Mouse (Mus musculus): ENCODE results near the gene Apip. TPM values are rescaled to one million over a fixed set of nuclear protein-coding genes. Genes with fewer than 3 reads are reported as not detected.
A peak's percentile ranks its signal among the peaks of the same experiment; 100 is the strongest.

Apip gene
- total and polyA plus RNA-seq, 3 experiments, result 34.6 to 39.7 TPM; not detected in 1

DNA sequence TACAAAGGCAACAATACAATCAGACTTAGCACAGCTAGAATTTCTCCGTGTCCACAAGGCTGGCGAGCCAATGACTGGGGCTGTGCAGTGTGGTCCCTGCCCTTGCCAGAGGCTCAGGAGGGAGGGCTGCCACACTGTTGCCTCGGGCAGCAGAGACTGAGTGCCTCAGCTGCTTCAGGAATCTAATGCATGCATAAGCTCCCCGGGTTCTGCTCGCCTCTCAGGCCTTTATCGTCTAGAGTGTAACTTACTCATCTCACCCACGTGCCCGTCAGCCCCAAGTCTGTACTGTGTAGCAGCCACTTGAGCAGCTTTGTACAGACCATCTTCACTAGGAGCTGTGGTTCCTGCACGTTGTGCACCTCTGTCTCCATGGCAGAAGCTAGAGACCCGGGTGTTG is 12.2 kb downstream of the Apip start:
- no peaks in the 10 kb centered on the region for H3K9me3 ChIP-seq (replicated peaks; ENCODE audit: insufficient read depth, low read length)
- DNase-seq (ENCODE audit: low read depth, low spot score), result no peak
- no peaks in the 10 kb centered on the region for H3K27me3 ChIP-seq (ENCODE audit: control insufficient read depth in 1 of 2, insufficient read depth in 2 of 2, low read length in 2 of 2)
- no peaks in the 10 kb centered on the region for H3K36me3 ChIP-seq (ENCODE audit: control insufficient read depth in 1 of 2, insufficient read depth in 2 of 2, low read length in 2 of 2)
- H3K27ac ChIP-seq (ENCODE audit: control insufficient read depth, low read depth, low read length), result no peak overlapping the region
- H3K9ac ChIP-seq (ENCODE audit: control insufficient read depth, low read depth, low read length, poor library complexity, severe bottlenecking), result no peak overlapping the region
- no peak overlapping the region for H3K4me3 ChIP-seq (ENCODE audit: control insufficient read depth in 1 of 2, insufficient read depth in 1 of 2, low read depth in 2 of 2, low read length in 2 of 2)
- H3K79me2 ChIP-seq (ENCODE audit: control insufficient read depth, insufficient read depth, low read length, poor library complexity), result no peaks in the 10 kb centered on the region
- no peak for TF ChIP-seq JUND (IDR thresholded peaks at IDR 0.05; ENCODE audit: low read depth, low read length)
- no peak for TF ChIP-seq EP300 (IDR thresholded peaks at IDR 0.05; ENCODE audit: low read depth in 1 of 2, low read length in 2 of 2)
- TF ChIP-seq BHLHE40 (IDR thresholded peaks at IDR 0.05; ENCODE audit: borderline replicate concordance, low read depth, low read length), result no peak
- TF ChIP-seq SMC3 (IDR thresholded peaks at IDR 0.05; ENCODE audit: low read depth, low read length), result no peak
- TF ChIP-seq SIN3A (IDR thresholded peaks at IDR 0.05; ENCODE audit: low read length), result no peak
- no peak for TF ChIP-seq MAZ (IDR thresholded peaks at IDR 0.05; ENCODE audit: low read depth, low read length)
- TF ChIP-seq ETS1 (IDR thresholded peaks at IDR 0.05; ENCODE audit: low read depth, low read length), result no peak
- no peak for TF ChIP-seq POLR2A (IDR thresholded peaks at IDR 0.05; ENCODE audit: control insufficient read depth in 1 of 2, insufficient read depth in 1 of 2, low read depth in 1 of 2, low read length in 2 of 2, poor library complexity in 1 of 2)
- TF ChIP-seq GATA1 (IDR thresholded peaks at IDR 0.05; ENCODE audit: low read depth, low read length), result no peak
- no peak for TF ChIP-seq KAT2A (conservative IDR thresholded peaks at IDR 0.05; ENCODE audit: low read depth, low read length)
- no peak for TF ChIP-seq ZC3H11A (IDR thresholded peaks at IDR 0.05; ENCODE audit: low read depth, low read length)
- TF ChIP-seq ZNF384 (IDR thresholded peaks at IDR 0.05; ENCODE audit: low read depth, low read length), result no peak
- TF ChIP-seq CHD1 (IDR thresholded peaks at IDR 0.05; ENCODE audit: low read depth, low read length), result no peak
- no peak for TF ChIP-seq MAFK (IDR thresholded peaks at IDR 0.05; ENCODE audit: borderline replicate concordance, low read depth, low read length)
- TF ChIP-seq ZKSCAN1 (IDR thresholded peaks at IDR 0.05; ENCODE audit: low read depth, low read length), result no peak
- H3K4me1 ChIP-seq (ENCODE audit: control insufficient read depth in 1 of 2, insufficient read depth in 2 of 2, low read length in 2 of 2), result no peaks in the 10 kb centered on the region

DNA sequence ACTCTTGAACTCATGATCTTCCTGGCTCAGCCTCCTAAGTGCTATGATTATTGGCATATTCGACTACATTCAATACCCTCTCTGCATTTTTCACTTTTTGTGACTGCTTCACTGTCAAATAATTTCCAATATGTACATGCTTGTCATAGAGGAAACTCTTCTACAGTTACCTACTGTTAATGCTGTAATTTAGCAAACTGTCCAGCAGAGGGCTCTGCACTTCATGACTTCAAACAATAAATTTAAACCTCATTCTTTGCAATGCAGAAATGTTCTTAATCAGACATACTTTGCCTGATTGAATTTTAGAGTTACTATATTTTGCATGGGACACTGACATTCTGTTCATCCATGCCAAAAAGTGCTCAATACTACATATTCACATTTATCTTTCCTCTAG is 13.0 kb downstream of the Apip start:
- TF ChIP-seq NELFE (IDR thresholded peaks at IDR 0.05; ENCODE audit: low read depth, low read length) (no peak), POLR2AphosphoS5 (IDR thresholded peaks at IDR 0.05; ENCODE audit: borderline replicate concordance, low read depth, low read length) (no peak), ETS1 (IDR thresholded peaks at IDR 0.05; ENCODE audit: low read depth, low read length) (no peak), ZMIZ1 (IDR thresholded peaks at IDR 0.05; ENCODE audit: low read depth, low read length) (no peak), TBP (IDR thresholded peaks at IDR 0.05; ENCODE audit: low read depth, low read length) (no peak), CTCF (IDR thresholded peaks at IDR 0.05 in 2 of 3, conservative IDR thresholded peaks at IDR 0.05 in 1 of 3; ENCODE audit: control insufficient read depth in 1 of 3, insufficient read depth in 1 of 3, low read depth in 2 of 3, low read length in 3 of 3, poor library complexity in 1 of 3, severe bottlenecking in 1 of 3) (peak in 2 of 3 experiments; percentile 52 to 84; a peak in 3 of 6 replicates), ZNF384 (IDR thresholded peaks at IDR 0.05; ENCODE audit: low read depth, low read length) (no peak), ZC3H11A (IDR thresholded peaks at IDR 0.05; ENCODE audit: low read depth, low read length) (peak; percentile 85), SMC3 (IDR thresholded peaks at IDR 0.05; ENCODE audit: low read depth, low read length) (peak; percentile 88), RAD21 (IDR thresholded peaks at IDR 0.05; ENCODE audit: low read depth, low read length) (peak; percentile 85), GATA1 (IDR thresholded peaks at IDR 0.05; ENCODE audit: low read depth, low read length) (no peak)
- no peak overlapping the region for H3K27ac ChIP-seq (ENCODE audit: control insufficient read depth, low read depth, low read length)
- peak; percentile 69 for DNase-seq (ENCODE audit: low read depth, low spot score)
- no peaks in the 10 kb centered on the region for H3K79me2 ChIP-seq (ENCODE audit: control insufficient read depth, insufficient read depth, low read length, poor library complexity)
- H3K27me3 ChIP-seq (ENCODE audit: control insufficient read depth in 1 of 2, insufficient read depth in 2 of 2, low read length in 2 of 2), result no peaks in the 10 kb centered on the region
- no peaks in the 10 kb centered on the region for H3K4me1 ChIP-seq (ENCODE audit: control insufficient read depth in 1 of 2, insufficient read depth in 2 of 2, low read length in 2 of 2)
- H3K36me3 ChIP-seq (ENCODE audit: control insufficient read depth in 1 of 2, insufficient read depth in 2 of 2, low read length in 2 of 2), result no peaks in the 10 kb centered on the region
- H3K9ac ChIP-seq (ENCODE audit: control insufficient read depth, low read depth, low read length, poor library complexity, severe bottlenecking), result no peak overlapping the region
- H3K4me3 ChIP-seq (ENCODE audit: control insufficient read depth in 1 of 2, insufficient read depth in 1 of 2, low read depth in 2 of 2, low read length in 2 of 2), result no peak overlapping the region
- no peaks in the 10 kb centered on the region for H3K9me3 ChIP-seq (replicated peaks; ENCODE audit: insufficient read depth, low read length)

All from MEL (cell line).